8 mouse cellular contexts compared by ENCODE assay signal in the genomic region with DNA sequence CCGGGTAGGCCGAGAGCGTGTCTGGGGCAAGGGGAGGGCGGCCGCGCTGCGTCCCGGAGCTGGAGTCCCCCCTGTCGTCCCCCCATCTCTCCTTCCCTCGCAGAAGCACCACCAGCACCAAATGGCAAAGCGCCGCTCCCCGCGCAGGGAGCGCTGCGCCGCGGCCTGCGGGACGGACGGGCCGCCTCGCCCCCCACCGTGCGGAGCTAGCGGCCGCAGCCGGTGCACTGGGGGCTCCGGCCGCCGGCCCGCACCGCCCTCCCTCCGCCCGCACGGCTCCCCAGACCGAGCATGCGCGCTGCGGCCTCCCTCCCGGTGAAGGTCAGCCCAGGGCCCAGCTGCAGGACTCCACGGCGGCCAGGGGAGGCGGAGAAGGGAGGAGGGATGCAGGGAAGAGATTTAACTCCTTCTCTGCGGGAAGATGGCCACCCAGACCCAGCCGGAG. TPM values are rescaled to one million over a fixed set of nuclear protein-coding genes. Genes with fewer than 3 reads are reported as not detected.
A peak's percentile ranks its signal among the peaks of the same experiment; 100 is the strongest.
DNase-seq lines count a peak whose midpoint lies in the region; ATAC-seq and TF ChIP-seq lines count a peak whose summit lies in the region.

No protein-coding gene starts in this region.

- peak; percentile 89 for DNase-seq in MN1 (ENCODE audit: low spot score)
- peak; percentile 77 for DNase-seq in cerebellum, adult 11 months
- peak; percentile 90 for DNase-seq in forebrain, embryonic 14.5 days (ENCODE audit: low spot score)
- peak; percentile 87 for DNase-seq in heart, postnatal 25 days (ENCODE audit: low spot score)
- peak; percentile 57 to 71 for DNase-seq in layer of hippocampus, adult 8-10 months (ENCODE audit: low spot score in 2 of 2)
- DNase-seq in lung, postnatal 0 days (ENCODE audit: low spot score), result peak; percentile 95
- DNase-seq in retina, postnatal 7 days (ENCODE audit: low read depth, low spot score), result peak; percentile 83
- no peak for DNase-seq in natural killer cell, adult 2 months (ENCODE audit: low spot score in 2 of 2)

- peak overlapping the region; percentile 99 for H3K27ac ChIP-seq in forebrain, embryonic 14.5 days (ENCODE audit: low read depth, low read length)
- peak overlapping the region; percentile 91 for H3K27ac ChIP-seq in lung, postnatal 0 days (ENCODE audit: low read length)

- WGBS in forebrain, embryonic 14.5 days, result under 1% methylated on average over 36 of the region's 46 CpGs
- WGBS in lung, postnatal 0 days, result 0% methylated on average over 37 of the region's 46 CpGs

- H3K9me3 ChIP-seq in forebrain, embryonic 14.5 days (replicated peaks; ENCODE audit: control insufficient read depth, low read length), result no peaks in the 10 kb centered on the region
- H3K9me3 ChIP-seq in lung, postnatal 0 days (ENCODE audit: low read length), result no peaks in the 10 kb centered on the region

- H3K4me2 ChIP-seq in forebrain, embryonic 14.5 days (ENCODE audit: low read length), result peak overlapping the region; percentile 94
- peak overlapping the region; percentile 60 for H3K4me2 ChIP-seq in lung, postnatal 0 days (replicated peaks; ENCODE audit: low read depth, low read length)

- intact Hi-C loops in heart, postnatal 25 days (cut with DNase I), result loop anchor here (5.0 kb wide), 1 partner anchor 48 kb away; no protein-coding TSS in a partner anchor

- peak overlapping the region; percentile 95 for H3K9ac ChIP-seq in forebrain, embryonic 14.5 days (ENCODE audit: low read length)
- H3K9ac ChIP-seq in lung, postnatal 0 days (replicated peaks; ENCODE audit: low read depth), result peak overlapping the region; percentile 46; the same call in 1 of the 2 replicates

- peak; percentile 60 for ATAC-seq in forebrain, embryonic 14.5 days
- ATAC-seq in lung, postnatal 0 days, result peak; percentile 82

- H3K4me1 ChIP-seq in forebrain, embryonic 14.5 days (ENCODE audit: control insufficient read depth, insufficient read depth, low read length), result peaks cover 57% of the 10 kb centered on the region
- peaks cover 20% of the 10 kb centered on the region; the same call in 1 of the 2 replicates for H3K4me1 ChIP-seq in lung, postnatal 0 days (ENCODE audit: insufficient read depth, low read depth, low read length)

- H3K36me3 ChIP-seq in forebrain, embryonic 14.5 days (ENCODE audit: control insufficient read depth, insufficient read depth, low read length), result no peaks in the 10 kb centered on the region
- H3K36me3 ChIP-seq in lung, postnatal 0 days (ENCODE audit: insufficient read depth, low read length), result no peaks in the 10 kb centered on the region

- no peak for TF ChIP-seq EP300 in lung, postnatal 0 days (IDR thresholded peaks at IDR 0.05)

- peak overlapping the region; percentile 60 for H3K4me3 ChIP-seq in forebrain, embryonic 14.5 days (ENCODE audit: low read depth, low read length)
- H3K4me3 ChIP-seq in lung, postnatal 0 days (ENCODE audit: low read depth, low read length), result peak overlapping the region; percentile 80

- H3K27me3 ChIP-seq in forebrain, embryonic 14.5 days (replicated peaks; ENCODE audit: control insufficient read depth, insufficient read depth, low read length), result no peaks in the 10 kb centered on the region
- no peaks in the 10 kb centered on the region for H3K27me3 ChIP-seq in lung, postnatal 0 days (replicated peaks; ENCODE audit: insufficient read depth, low read length)

- peak; percentile 67 for TF ChIP-seq CTCF in lung, postnatal 0 days (IDR thresholded peaks at IDR 0.05)

RNA-seq across cellular contexts. Expression of gene Chpf2, which starts 18.1 kb away (rescaled TPM):
- 10.6 and 13.8 TPM in 2 replicates for polyA plus RNA-seq in forebrain, embryonic 14.5 days (2014; fragmentation: Nextera tagmentation; extraction: Ambion mirVana)
- total RNA-seq in heart, postnatal 25 days (2021), result 1 to 10 TPM; 7.8 to 9.7 TPM
- 10 to 100 TPM; 68.4 to 78.7 (median 75.5) TPM for total RNA-seq in layer of hippocampus, adult 8-10 months (2022)
- polyA plus RNA-seq in lung, postnatal 0 days (2015; fragmentation: Nextera tagmentation; extraction: Ambion mirVana), result 18.3 and 22.5 TPM in 2 replicates

RNA-seq across cellular contexts. Expression of gene Smarcd3, which starts 19.5 kb away (rescaled TPM):
- polyA plus RNA-seq in forebrain, embryonic 14.5 days (2014; fragmentation: Nextera tagmentation; extraction: Ambion mirVana), result 170 and 177 TPM in 2 replicates
- total RNA-seq in heart, postnatal 25 days (2021), result 10 to 100 TPM; 69.0 to 69.3 TPM
- total RNA-seq in layer of hippocampus, adult 8-10 months (2022), result 10 to 100 TPM; 85.5 to 92.0 (median 89.1) TPM
- 8.0 and 12.1 TPM in 2 replicates for polyA plus RNA-seq in lung, postnatal 0 days (2015; fragmentation: Nextera tagmentation; extraction: Ambion mirVana)

RNA-seq across cellular contexts. Expression of gene Abcf2, which starts 27.4 kb away (rescaled TPM):
- polyA plus RNA-seq in forebrain, embryonic 14.5 days (2014; fragmentation: Nextera tagmentation; extraction: Ambion mirVana), result 111 and 112 TPM in 2 replicates
- total RNA-seq in heart, postnatal 25 days (2021), result 10 to 100 TPM; 48.0 to 53.2 TPM
- 10 to 100 TPM; 75.3 to 86.0 (median 78.3) TPM for total RNA-seq in layer of hippocampus, adult 8-10 months (2022)
- 47.7 TPM in 2 replicates for polyA plus RNA-seq in lung, postnatal 0 days (2015; fragmentation: Nextera tagmentation; extraction: Ambion mirVana)

RNA-seq across cellular contexts. Expression of gene 4931409K22Rik, which starts 48.1 kb away (rescaled TPM):
- 0.06 and 0.09 TPM in 2 replicates for polyA plus RNA-seq in forebrain, embryonic 14.5 days (2014; fragmentation: Nextera tagmentation; extraction: Ambion mirVana)
- total RNA-seq in heart, postnatal 25 days (2021), result not detected
- total RNA-seq in layer of hippocampus, adult 8-10 months (2022), result under 1 TPM in 1 of 4 experiments, not detected in 3; 0.36 TPM
- not detected in 2 replicates for polyA plus RNA-seq in lung, postnatal 0 days (2015; fragmentation: Nextera tagmentation; extraction: Ambion mirVana)

Comparison
In these comparisons a context has a peak if more than half of its experiments do, and no peak if none do; other contexts are left out.
1. DNase-seq: peak in MN1 (single experiment), cerebellum, adult 11 months (single experiment), forebrain, embryonic 14.5 days (single experiment), heart, postnatal 25 days (single experiment), layer of hippocampus, adult 8-10 months (2 of 2), lung, postnatal 0 days (single experiment) and retina, postnatal 7 days (single experiment); none in natural killer cell, adult 2 months (0 of 2).
2. RNA of gene Chpf2, which starts 18.1 kb away (total RNA-seq): 68.4 to 78.7 TPM in layer of hippocampus, adult 8-10 months; 7.8 to 9.7 TPM in heart, postnatal 25 days; every median in the first group is over 4 times any median in the second.